Mouse (Mus musculus) olfactory bulb, adult 2 months (tissue): ENCODE measurements around the gene Rab14.

ENCODE experiments used
- CTCF ChIP-seq: fragments of 200-500 bp; IDR thresholded peaks from 2 replicates; pipeline ENCODE4 v1.5.1; 2012; ENCODE audit warnings: low read depth, mild to moderate bottlenecking, low read length, moderate library complexity; ENCODE audit not compliant: insufficient read depth
- POLR2A ChIP-seq: fragments of 200-500 bp; IDR thresholded peaks from 2 replicates; pipeline ENCODE4 v1.6.1; 2012; ENCODE audit warnings: mild to moderate bottlenecking, low read depth, low read length, moderate library complexity; ENCODE audit not compliant: insufficient read depth

- TF ChIP-seq POLR2A (no peak), CTCF (no peak)
These were observed 52.1 kb downstream of the Rab14 start for GRCm38 (mm10) chr2:35148806-35149205.
